Mouse (Mus musculus) C2C12 (cell line): ENCODE measurements around the gene Kcnd3.

Experiments
- MYOD1 ChIP-seq: IDR thresholded peaks from one replicate; pipeline ENCODE4 v1.6.1; 2011; ENCODE audit warnings: low read depth; ENCODE audit not compliant: control insufficient read depth, insufficient read length
- MYOG ChIP-seq: IDR thresholded peaks from one replicate; pipeline ENCODE4 v1.6.1; 2011; ENCODE audit not compliant: control insufficient read depth, insufficient read length; ENCODE audit errors: extremely low read depth

DNA sequence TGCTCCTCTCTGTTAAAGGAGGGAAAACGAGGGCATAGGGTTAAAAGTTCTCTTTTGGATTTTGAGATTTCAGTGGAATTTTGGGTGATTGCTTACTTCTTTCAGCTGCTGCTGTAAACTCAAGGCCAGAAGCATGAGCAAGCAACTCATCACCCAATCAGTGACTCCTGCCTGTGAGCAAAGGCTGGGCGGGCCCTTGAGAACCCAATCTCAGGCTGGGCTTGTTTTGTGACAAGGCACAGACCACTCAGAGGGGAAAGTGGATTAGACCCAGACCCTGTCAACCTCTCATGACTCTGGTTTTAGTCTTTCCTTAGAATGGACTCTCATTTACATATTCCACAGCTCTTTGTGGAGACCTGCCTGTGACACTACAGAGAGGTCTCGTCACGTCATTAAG, 28.7 kb upstream of the Kcnd3 start:
- TF ChIP-seq MYOD1 (no peak), MYOG (no peak)
